Mouse (Mus musculus): Measurements from ENCODE around the gene Mapk14. TPM values are rescaled to one million over a fixed set of nuclear protein-coding genes. Genes with fewer than 3 reads are reported as not detected.
"Not testable (repeated sequence)": the region's sequence is repeated elsewhere in the genome, so short reads cannot be mapped to it uniquely, and the experiment has no call there.

The Mapk14 gene
- polyA plus RNA-seq, 1 experiment: 78.5 TPM

GRCm38 (mm10) chr17:28715832-28716548, 24.9 kb downstream of the Mapk14 start:
- Histone ChIP-seq H3K4me1 (ENCODE audit: control insufficient read depth, insufficient read depth, low read length) (no peaks in the 10 kb centered on the region), H3K4me3 (ENCODE audit: low read depth, low read length) (no peak overlapping the region), H3K36me3 (ENCODE audit: control insufficient read depth, insufficient read depth, low read length, poor library complexity, severe bottlenecking) (peaks cover 37% of the 10 kb centered on the region), H3K27me3 (ENCODE audit: control insufficient read depth, insufficient read depth, low read length, poor library complexity, severe bottlenecking) (no peaks in the 10 kb centered on the region), H3K9me3 (replicated peaks; ENCODE audit: control insufficient read depth, insufficient read depth, low read length, poor library complexity, severe bottlenecking) (no peaks in the 10 kb centered on the region), H3K27ac (ENCODE audit: insufficient read depth, low read length) (no peak overlapping the region), H3K9ac (ENCODE audit: low read depth, poor library complexity, severe bottlenecking) (no peak overlapping the region)
- no peak for TF ChIP-seq EP300 (IDR thresholded peaks at IDR 0.05; ENCODE audit: insufficient read depth, low read depth, low read length)
- no peak for TF ChIP-seq CTCF (IDR thresholded peaks at IDR 0.05; ENCODE audit: low read depth, low read length)

DNA sequence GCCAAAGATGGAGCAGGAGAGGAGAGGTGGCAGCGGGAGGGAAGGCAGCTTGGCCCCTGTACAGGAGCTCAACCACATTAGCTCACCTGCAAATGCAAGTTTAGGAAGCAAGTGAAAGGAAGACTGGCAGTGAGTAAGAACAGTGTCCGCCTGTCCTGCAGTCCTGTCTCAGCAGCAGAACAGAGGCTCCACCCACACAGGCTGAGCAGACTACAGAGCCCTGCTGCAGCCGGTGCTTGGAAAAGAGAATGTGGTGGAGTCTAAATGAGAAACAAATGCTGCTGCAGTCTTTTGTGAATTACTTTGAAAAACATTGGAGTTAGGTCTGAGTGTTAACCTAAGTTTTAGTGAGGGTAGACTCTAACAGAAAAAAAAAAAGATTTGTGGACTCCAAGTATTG, 26.4 kb downstream of the Mapk14 start:
- H3K4me1 ChIP-seq (ENCODE audit: control insufficient read depth, insufficient read depth, low read length): no peaks in the 10 kb centered on the region
- H3K4me3 ChIP-seq (ENCODE audit: low read depth, low read length): no peak overlapping the region
- H3K27ac ChIP-seq (ENCODE audit: insufficient read depth, low read length): no peak overlapping the region
- TF ChIP-seq CTCF (IDR thresholded peaks at IDR 0.05; ENCODE audit: low read depth, low read length): no peak
- TF ChIP-seq POLR2A (IDR thresholded peaks at IDR 0.05; ENCODE audit: insufficient read depth, low read length): no peak
- no peak for TF ChIP-seq EP300 (IDR thresholded peaks at IDR 0.05; ENCODE audit: insufficient read depth, low read depth, low read length)
- H3K36me3 ChIP-seq (ENCODE audit: control insufficient read depth, insufficient read depth, low read length, poor library complexity, severe bottlenecking): peaks cover 41% of the 10 kb centered on the region
- no peak overlapping the region for H3K9ac ChIP-seq (ENCODE audit: low read depth, poor library complexity, severe bottlenecking)
- H3K27me3 ChIP-seq (ENCODE audit: control insufficient read depth, insufficient read depth, low read length, poor library complexity, severe bottlenecking): no peaks in the 10 kb centered on the region
- no peaks in the 10 kb centered on the region for H3K9me3 ChIP-seq (replicated peaks; ENCODE audit: control insufficient read depth, insufficient read depth, low read length, poor library complexity, severe bottlenecking)

DNA sequence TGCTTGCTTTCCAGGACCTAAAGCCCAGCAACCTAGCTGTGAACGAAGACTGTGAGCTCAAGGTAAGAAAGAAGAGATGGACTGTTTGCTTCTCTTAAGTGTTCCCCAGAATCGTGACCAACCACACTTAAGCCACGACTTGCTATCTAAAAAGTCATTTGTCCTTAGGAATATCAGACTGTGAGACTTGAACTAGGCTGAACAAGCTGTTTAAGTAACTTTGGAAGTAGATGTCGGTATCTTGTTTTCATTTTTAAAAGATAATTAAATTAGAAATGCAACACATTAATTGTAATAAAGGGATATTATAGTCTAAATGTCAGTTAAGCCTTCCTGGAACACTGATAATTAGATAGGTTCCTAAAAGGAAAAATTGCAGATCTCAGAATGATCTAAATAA, 34.7 kb downstream of the Mapk14 start, which contains the start of gene AC170998.1:
Gene AC170998.1, plus strand, starts transcription at position 301 of the 400 bp plus-strand sequence.
- no peaks in the 10 kb centered on the region for H3K9me3 ChIP-seq (replicated peaks; ENCODE audit: control insufficient read depth, insufficient read depth, low read length, poor library complexity, severe bottlenecking)
- no peak within 1 kb of the TSS for H3K27ac ChIP-seq (ENCODE audit: insufficient read depth, low read length)
- no peak within 1 kb of the TSS for H3K9ac ChIP-seq (ENCODE audit: low read depth, poor library complexity, severe bottlenecking)
- H3K27me3 ChIP-seq (ENCODE audit: control insufficient read depth, insufficient read depth, low read length, poor library complexity, severe bottlenecking): no peaks in the 10 kb centered on the region
- no peak within 1 kb of the TSS for H3K4me3 ChIP-seq (ENCODE audit: low read depth, low read length)
- TF ChIP-seq EP300 (IDR thresholded peaks at IDR 0.05; ENCODE audit: insufficient read depth, low read depth, low read length) (no peak), CTCF (IDR thresholded peaks at IDR 0.05; ENCODE audit: low read depth, low read length) (no peak), POLR2A (IDR thresholded peaks at IDR 0.05; ENCODE audit: insufficient read depth, low read length) (no peak)
- no peaks in the 10 kb centered on the region for H3K4me1 ChIP-seq (ENCODE audit: control insufficient read depth, insufficient read depth, low read length)
- peaks cover 30% of the 10 kb centered on the region for H3K36me3 ChIP-seq (ENCODE audit: control insufficient read depth, insufficient read depth, low read length, poor library complexity, severe bottlenecking)

- H3K4me1 ChIP-seq (ENCODE audit: control insufficient read depth, insufficient read depth, low read length); H3K9me3 ChIP-seq (replicated peaks; ENCODE audit: control insufficient read depth, insufficient read depth, low read length, poor library complexity, severe bottlenecking): not testable (repeated sequence)
- peaks cover 31% of the 10 kb centered on the region for H3K36me3 ChIP-seq (ENCODE audit: control insufficient read depth, insufficient read depth, low read length, poor library complexity, severe bottlenecking)
These were observed 36.4 kb downstream of the Mapk14 start for GRCm38 (mm10) chr17:28727511-28727910.

DNA sequence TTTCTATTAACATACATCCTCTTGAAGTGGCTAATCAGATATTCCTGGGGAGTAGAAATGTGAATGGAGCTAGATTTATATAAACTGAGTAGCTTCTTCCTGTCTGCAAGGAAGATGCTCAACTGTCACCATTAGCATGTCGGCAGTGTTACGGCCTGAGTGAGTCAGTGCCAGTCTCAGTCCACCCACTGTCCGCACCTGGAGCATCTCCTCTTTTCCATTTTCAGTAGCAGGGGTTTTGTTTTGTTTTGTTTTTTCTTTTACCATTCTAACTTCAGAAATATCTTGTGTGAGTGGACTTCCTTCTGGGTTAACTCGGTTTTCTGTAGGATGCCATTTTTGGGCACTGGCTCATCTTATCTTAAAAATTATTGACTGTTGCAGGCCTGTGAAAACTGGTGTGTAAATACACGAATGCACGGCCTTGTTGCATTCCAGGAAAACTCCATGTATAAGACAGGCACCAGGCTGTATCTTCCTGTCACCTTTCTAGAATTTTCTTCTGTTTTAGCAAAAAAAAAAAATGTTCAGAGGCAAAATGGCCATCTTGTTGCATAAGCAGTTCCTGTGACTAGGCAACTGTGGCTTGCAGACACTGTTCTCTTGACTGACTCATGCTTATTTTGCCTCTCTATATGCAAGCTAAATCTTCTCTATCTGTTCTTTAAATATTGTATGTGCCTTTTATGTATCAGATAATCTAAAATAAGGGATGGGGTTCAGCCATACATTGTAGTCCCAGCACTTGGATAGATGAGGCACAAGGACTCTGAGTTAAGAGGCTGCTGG, 44.4 kb downstream of the Mapk14 start:
- Histone ChIP-seq H3K36me3 (ENCODE audit: control insufficient read depth, insufficient read depth, low read length, poor library complexity, severe bottlenecking) (peaks cover 20% of the 10 kb centered on the region), H3K4me1 (ENCODE audit: control insufficient read depth, insufficient read depth, low read length) (no peaks in the 10 kb centered on the region)
- TF ChIP-seq EP300 (IDR thresholded peaks at IDR 0.05; ENCODE audit: insufficient read depth, low read depth, low read length) (no peak), POLR2A (IDR thresholded peaks at IDR 0.05; ENCODE audit: insufficient read depth, low read length) (no peak), CTCF (IDR thresholded peaks at IDR 0.05; ENCODE audit: low read depth, low read length) (no peak)

More at GRCm38 (mm10) chr17:28727511-28727910, 36.4 kb downstream of the Mapk14 start:
- not testable (repeated sequence) for H3K27me3 ChIP-seq (ENCODE audit: control insufficient read depth, insufficient read depth, low read length, poor library complexity, severe bottlenecking); H3K4me3 ChIP-seq (ENCODE audit: low read depth, low read length); H3K9ac ChIP-seq (ENCODE audit: low read depth, poor library complexity, severe bottlenecking); H3K27ac ChIP-seq (ENCODE audit: insufficient read depth, low read length)

DNA sequence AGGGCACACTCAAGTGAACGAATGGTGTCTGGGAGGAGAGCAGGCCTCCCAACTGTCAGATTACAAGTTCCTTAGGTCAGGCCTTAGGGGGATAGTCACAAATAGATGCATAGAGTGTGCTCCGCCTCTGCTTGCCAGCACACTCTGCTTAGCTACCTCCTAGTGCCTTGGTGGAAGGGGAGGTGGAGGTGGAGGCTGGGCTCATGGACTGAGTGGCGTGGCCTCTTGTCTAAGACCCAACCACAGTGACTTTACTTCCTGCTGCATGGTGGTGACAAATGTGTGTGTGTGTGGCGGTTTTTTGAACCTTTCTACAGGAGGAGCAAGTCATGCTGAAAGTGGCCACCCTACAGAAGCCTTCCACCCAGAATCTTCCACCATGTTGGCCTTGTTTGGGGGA, 45.4 kb downstream of the Mapk14 start:
- no peaks in the 10 kb centered on the region for H3K4me1 ChIP-seq (ENCODE audit: control insufficient read depth, insufficient read depth, low read length)
- H3K9ac ChIP-seq (ENCODE audit: low read depth, poor library complexity, severe bottlenecking): no peak overlapping the region
- TF ChIP-seq CTCF (IDR thresholded peaks at IDR 0.05; ENCODE audit: low read depth, low read length) (no peak), EP300 (IDR thresholded peaks at IDR 0.05; ENCODE audit: insufficient read depth, low read depth, low read length) (no peak), POLR2A (IDR thresholded peaks at IDR 0.05; ENCODE audit: insufficient read depth, low read length) (no peak)
- no peak overlapping the region for H3K4me3 ChIP-seq (ENCODE audit: low read depth, low read length)
- H3K9me3 ChIP-seq (replicated peaks; ENCODE audit: control insufficient read depth, insufficient read depth, low read length, poor library complexity, severe bottlenecking): no peaks in the 10 kb centered on the region
- H3K27me3 ChIP-seq (ENCODE audit: control insufficient read depth, insufficient read depth, low read length, poor library complexity, severe bottlenecking): no peaks in the 10 kb centered on the region
- H3K27ac ChIP-seq (ENCODE audit: insufficient read depth, low read length): no peak overlapping the region
- peaks cover 17% of the 10 kb centered on the region for H3K36me3 ChIP-seq (ENCODE audit: control insufficient read depth, insufficient read depth, low read length, poor library complexity, severe bottlenecking)

More for the DNA sequence above, 44.4 kb downstream of the Mapk14 start:
- Histone ChIP-seq H3K4me3 (ENCODE audit: low read depth, low read length) (no peak overlapping the region), H3K9ac (ENCODE audit: low read depth, poor library complexity, severe bottlenecking) (no peak overlapping the region), H3K9me3 (replicated peaks; ENCODE audit: control insufficient read depth, insufficient read depth, low read length, poor library complexity, severe bottlenecking) (no peaks in the 10 kb centered on the region), H3K27ac (ENCODE audit: insufficient read depth, low read length) (no peak overlapping the region), H3K27me3 (ENCODE audit: control insufficient read depth, insufficient read depth, low read length, poor library complexity, severe bottlenecking) (no peaks in the 10 kb centered on the region)

Measured in ES-Bruce4 (cell line).